Mouse (Mus musculus): ENCODE measurements at regions not wholly inside any gene's neighbourhood (a gene's known extent, or its start where the extent isn't known, plus 50 kb on each side); places are given as distances from the start of the nearest gene placed in this dataset.

DNA sequence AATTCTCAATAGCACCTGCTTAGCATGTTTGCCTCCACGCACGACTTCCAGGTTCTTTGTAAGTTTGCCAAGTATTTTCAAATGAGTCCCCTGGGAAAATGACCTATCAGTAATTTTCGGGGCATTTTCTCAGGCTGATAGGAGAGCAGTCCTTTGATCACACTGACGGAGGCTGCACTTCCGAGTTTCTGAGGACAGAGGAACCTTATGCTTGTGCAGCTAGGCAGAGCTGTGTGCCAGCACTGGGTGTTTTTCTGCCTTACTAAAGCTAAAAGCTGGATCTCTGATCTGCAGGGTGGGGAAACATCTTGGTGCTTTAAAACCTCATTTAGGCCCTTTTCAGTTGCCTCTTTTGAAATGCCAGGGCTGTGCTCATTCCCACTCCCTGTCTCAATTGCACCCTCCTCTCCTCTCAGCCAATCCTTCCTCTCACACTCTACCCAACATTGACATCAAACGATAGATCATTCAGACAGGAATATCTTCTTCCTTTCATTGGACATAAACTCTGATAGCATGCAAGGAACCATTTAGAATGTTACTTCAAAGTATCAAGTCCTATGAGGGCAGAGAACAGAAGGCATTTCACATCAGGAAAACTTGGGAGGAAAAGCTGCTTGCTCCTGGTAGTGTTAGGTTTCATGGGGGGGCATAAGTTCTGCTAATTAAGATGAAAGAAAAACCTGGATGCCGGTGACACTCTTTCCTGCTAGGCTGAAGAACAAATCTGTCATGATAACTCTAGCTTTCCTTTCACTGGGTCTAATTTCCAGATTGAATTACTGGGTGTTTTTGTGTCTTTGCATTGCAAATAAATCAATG is 95.3 kb downstream of the Lurap1l start:
- no peak overlapping the region for H3K27ac ChIP-seq
- H3K9ac ChIP-seq, result no peak overlapping the region
- H3K4me1 ChIP-seq, result no peaks in the 10 kb centered on the region
- peaks cover under 1% of the 10 kb centered on the region; the same call in 1 of the 2 replicates for H3K9me3 ChIP-seq
- H3K36me3 ChIP-seq, result no peaks in the 10 kb centered on the region
- H3K27me3 ChIP-seq (replicated peaks), result no peaks in the 10 kb centered on the region
- no peak overlapping the region for H3K4me2 ChIP-seq (replicated peaks)
- WGBS, result 46% methylated on average over 7 of the region's 7 CpGs
- no peak for ATAC-seq (ENCODE audit: low FRiP score, low read depth)
- no peak overlapping the region for H3K4me3 ChIP-seq

DNA sequence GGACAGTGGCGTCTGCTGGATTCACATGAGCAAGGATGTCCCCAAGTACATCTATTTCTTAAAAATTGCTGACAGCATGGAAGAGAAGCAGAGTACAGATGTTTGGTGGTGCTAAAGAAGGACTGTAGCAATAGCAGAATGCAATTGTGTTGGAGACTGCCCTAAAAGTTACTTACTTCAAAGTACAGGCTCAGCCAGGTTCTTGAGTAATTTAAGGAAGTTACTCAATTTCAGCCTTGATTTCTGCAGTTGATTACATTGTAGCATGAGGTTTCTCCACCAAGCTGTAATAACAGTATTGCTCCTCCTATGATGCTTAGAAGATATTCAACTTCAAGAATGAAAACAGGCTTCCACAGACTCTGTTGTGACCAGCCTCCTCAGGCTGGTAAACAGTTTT is 96.1 kb downstream of the Lurap1l start:
- Histone ChIP-seq H3K9ac (no peak overlapping the region), H3K36me3 (no peaks in the 10 kb centered on the region), H3K9me3 (no peaks in the 10 kb centered on the region), H3K4me3 (no peak overlapping the region), H3K4me1 (no peaks in the 10 kb centered on the region), H3K4me2 (replicated peaks) (no peak overlapping the region), H3K27me3 (replicated peaks) (no peaks in the 10 kb centered on the region), H3K27ac (no peak overlapping the region)
- no peak for ATAC-seq (ENCODE audit: low FRiP score, low read depth)
- 79% methylated on average over 1 of the region's 1 CpGs for WGBS

DNA sequence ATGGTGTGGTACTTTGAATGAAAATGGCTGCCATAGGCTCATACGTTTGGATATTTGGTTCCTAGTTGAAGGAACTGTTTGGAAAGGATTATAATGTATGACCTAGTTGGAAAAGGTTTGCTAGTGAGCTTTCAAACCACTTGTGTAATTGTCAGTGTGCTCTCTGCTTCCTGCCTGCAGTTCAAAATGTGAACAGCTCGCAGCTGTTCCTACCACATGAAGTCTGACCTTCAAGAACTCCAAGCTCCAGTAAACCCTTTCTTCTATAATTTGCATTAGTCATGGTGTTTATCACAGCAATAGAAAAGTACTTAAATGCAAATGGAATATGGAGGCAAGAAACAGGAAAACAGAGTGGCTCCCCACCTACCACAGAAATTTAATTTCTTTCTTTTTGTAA is 111.4 kb downstream of the Lurap1l start:
- no peak overlapping the region for H3K4me2 ChIP-seq (replicated peaks)
- no peak overlapping the region for H3K9ac ChIP-seq
- H3K27ac ChIP-seq, result no peak overlapping the region
- H3K36me3 ChIP-seq, result no peaks in the 10 kb centered on the region
- 38% methylated on average over 2 of the region's 2 CpGs for WGBS
- no peaks in the 10 kb centered on the region for H3K4me1 ChIP-seq
- ATAC-seq (ENCODE audit: low FRiP score, low read depth), result no peak
- H3K27me3 ChIP-seq (replicated peaks), result no peaks in the 10 kb centered on the region
- H3K9me3 ChIP-seq, result no peaks in the 10 kb centered on the region
- H3K4me3 ChIP-seq, result no peak overlapping the region

DNA sequence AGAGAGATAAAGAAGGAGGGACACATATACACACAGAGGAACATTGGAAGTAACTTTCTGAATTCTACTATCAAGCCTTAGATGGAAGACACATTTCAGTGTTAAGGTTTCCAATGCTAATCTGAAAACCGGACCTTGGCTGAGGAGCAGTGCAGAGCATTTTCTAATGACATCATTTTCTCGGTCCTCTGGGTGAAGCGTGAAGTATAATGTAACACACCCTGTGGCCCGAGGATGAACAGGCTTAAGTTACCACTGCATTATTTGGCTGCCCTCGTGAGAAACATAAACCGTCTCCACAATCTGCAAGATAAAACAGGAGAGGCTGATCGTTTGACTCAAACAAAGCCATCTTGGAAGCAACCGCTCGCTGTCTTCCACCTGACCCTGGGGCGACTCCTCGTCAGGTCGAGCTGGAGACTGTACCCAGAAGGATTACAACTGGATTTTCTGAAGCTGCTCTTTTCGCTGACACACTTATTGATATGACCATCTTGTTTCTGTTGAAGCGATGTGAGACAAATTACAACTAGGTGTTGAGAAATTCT is 113.1 kb downstream of the Lurap1l start:
- Histone ChIP-seq H3K36me3 (no peaks in the 10 kb centered on the region), H3K9me3 (no peaks in the 10 kb centered on the region), H3K27ac (no peak overlapping the region), H3K4me1 (no peaks in the 10 kb centered on the region), H3K27me3 (replicated peaks) (no peaks in the 10 kb centered on the region), H3K9ac (no peak overlapping the region), H3K4me3 (no peak overlapping the region), H3K4me2 (replicated peaks) (no peak overlapping the region)
- WGBS, result 80% methylated on average over 14 of the region's 14 CpGs
- ATAC-seq (ENCODE audit: low FRiP score, low read depth), result no peak

DNA sequence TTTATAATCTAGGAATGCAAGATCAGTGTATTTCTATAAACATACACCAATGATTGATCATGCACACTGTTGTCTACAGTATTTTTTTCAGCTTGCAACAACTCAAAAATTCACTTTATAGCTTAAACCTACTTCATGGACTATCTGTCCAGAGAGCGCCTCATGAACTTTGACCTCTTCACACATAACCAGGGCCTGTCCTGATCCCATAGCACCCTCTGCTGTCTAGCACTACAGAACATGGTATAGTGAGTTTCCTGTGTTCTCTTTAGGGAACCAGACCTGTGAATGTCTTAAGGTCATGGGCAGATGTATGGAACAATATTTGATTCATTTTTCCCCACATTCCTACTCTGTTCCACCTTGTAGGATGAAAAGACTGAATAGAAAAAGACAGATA is 117.1 kb downstream of the Lurap1l start:
- no peaks in the 10 kb centered on the region for H3K27me3 ChIP-seq (replicated peaks)
- H3K36me3 ChIP-seq, result no peaks in the 10 kb centered on the region
- no peak overlapping the region for H3K9ac ChIP-seq
- no peak for ATAC-seq (ENCODE audit: low FRiP score, low read depth)
- no peaks in the 10 kb centered on the region for H3K9me3 ChIP-seq
- H3K4me1 ChIP-seq, result no peaks in the 10 kb centered on the region
- WGBS, result 98% methylated on average over 1 of the region's 1 CpGs
- H3K4me2 ChIP-seq (replicated peaks), result no peak overlapping the region
- H3K27ac ChIP-seq, result no peak overlapping the region
- no peak overlapping the region for H3K4me3 ChIP-seq

GRCm38 (mm10) chr4:81030671-81031070 is 120.2 kb downstream of the Lurap1l start:
- H3K9me3 ChIP-seq, result no peaks in the 10 kb centered on the region
- H3K4me3 ChIP-seq, result no peak overlapping the region
- no peak overlapping the region for H3K9ac ChIP-seq
- ATAC-seq (ENCODE audit: low FRiP score, low read depth), result no peak
- no peak overlapping the region for H3K27ac ChIP-seq
- H3K36me3 ChIP-seq, result no peaks in the 10 kb centered on the region
- WGBS, result 84% methylated on average over 3 of the region's 3 CpGs
- no peaks in the 10 kb centered on the region for H3K27me3 ChIP-seq (replicated peaks)
- no peak overlapping the region for H3K4me2 ChIP-seq (replicated peaks)
- H3K4me1 ChIP-seq, result no peaks in the 10 kb centered on the region

- Histone ChIP-seq H3K4me3 (no peak overlapping the region), H3K9ac (no peak overlapping the region), H3K4me2 (replicated peaks) (no peak overlapping the region), H3K27me3 (replicated peaks) (no peaks in the 10 kb centered on the region), H3K9me3 (no peaks in the 10 kb centered on the region), H3K4me1 (no peaks in the 10 kb centered on the region), H3K27ac (no peak overlapping the region), H3K36me3 (no peaks in the 10 kb centered on the region)
- no peak for ATAC-seq (ENCODE audit: low FRiP score, low read depth)
Observed at GRCm38 (mm10) chr4:81037336-81037902, 127.0 kb downstream of the Lurap1l start.

- no peak overlapping the region for H3K4me3 ChIP-seq
- H3K4me2 ChIP-seq (replicated peaks), result no peak overlapping the region
- no peak for ATAC-seq (ENCODE audit: low FRiP score, low read depth)
- H3K4me1 ChIP-seq, result no peaks in the 10 kb centered on the region
- 96% methylated on average over 1 of the region's 1 CpGs for WGBS
- H3K27me3 ChIP-seq (replicated peaks), result no peaks in the 10 kb centered on the region
- no peak overlapping the region for H3K9ac ChIP-seq
- no peaks in the 10 kb centered on the region for H3K36me3 ChIP-seq
- H3K27ac ChIP-seq, result no peak overlapping the region
- no peaks in the 10 kb centered on the region for H3K9me3 ChIP-seq
Observed at GRCm38 (mm10) chr4:81058227-81058626, 147.8 kb downstream of the Lurap1l start.

- ATAC-seq (ENCODE audit: low FRiP score, low read depth), result no peak
- Histone ChIP-seq H3K9me3 (no peaks in the 10 kb centered on the region), H3K9ac (no peak overlapping the region), H3K4me3 (no peak overlapping the region), H3K27me3 (replicated peaks) (no peaks in the 10 kb centered on the region), H3K27ac (no peak overlapping the region), H3K36me3 (no peaks in the 10 kb centered on the region), H3K4me1 (no peaks in the 10 kb centered on the region), H3K4me2 (replicated peaks) (no peak overlapping the region)
- WGBS, result 88% methylated on average over 5 of the region's 5 CpGs
Observed at GRCm38 (mm10) chr4:81058809-81059208, 148.4 kb downstream of the Lurap1l start.

- Histone ChIP-seq H3K4me1 (no peaks in the 10 kb centered on the region), H3K9me3 (no peaks in the 10 kb centered on the region), H3K27me3 (replicated peaks) (no peaks in the 10 kb centered on the region), H3K9ac (no peak overlapping the region), H3K4me2 (replicated peaks) (no peak overlapping the region), H3K4me3 (no peak overlapping the region), H3K36me3 (no peaks in the 10 kb centered on the region), H3K27ac (no peak overlapping the region)
- no peak for ATAC-seq (ENCODE audit: low FRiP score, low read depth)
- 78% methylated on average over 3 of the region's 3 CpGs for WGBS
Observed at GRCm38 (mm10) chr4:81059356-81059755, 148.9 kb downstream of the Lurap1l start.

DNA sequence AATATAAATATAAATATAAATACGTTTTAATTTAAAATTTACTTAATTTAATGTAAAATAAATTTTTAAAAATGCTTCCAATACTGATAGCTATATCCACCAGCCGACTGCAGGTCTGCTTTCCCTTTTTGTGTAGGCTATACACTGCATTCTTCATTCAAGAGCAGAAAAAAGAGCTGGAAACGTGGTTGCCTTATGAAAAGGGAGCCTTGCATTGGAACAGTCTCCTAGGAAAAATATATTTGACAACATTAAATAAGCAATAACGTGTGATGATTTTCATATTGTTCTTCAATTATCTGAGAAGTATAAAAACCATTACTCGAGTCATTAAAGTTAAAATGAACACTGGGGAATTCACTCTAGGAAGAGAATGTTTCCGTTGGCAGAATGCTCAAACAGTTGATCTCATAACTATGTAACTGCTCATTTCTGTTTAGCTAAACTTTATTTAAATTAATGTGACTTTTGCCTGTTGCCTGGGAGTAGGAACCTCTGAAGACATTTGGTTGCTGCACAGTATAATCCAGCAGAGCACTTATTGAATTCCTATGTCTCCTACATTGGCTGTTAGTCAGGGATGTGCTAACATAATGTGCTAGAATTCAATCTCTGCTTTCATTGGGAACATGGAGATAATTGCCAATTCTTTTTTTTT is 172.0 kb downstream of the Lurap1l start:
- Histone ChIP-seq H3K27ac (no peak overlapping the region), H3K9ac (no peak overlapping the region), H3K27me3 (replicated peaks) (no peaks in the 10 kb centered on the region), H3K4me2 (replicated peaks) (no peak overlapping the region), H3K9me3 (no peaks in the 10 kb centered on the region), H3K4me1 (no peaks in the 10 kb centered on the region), H3K36me3 (no peaks in the 10 kb centered on the region), H3K4me3 (no peak overlapping the region)
- WGBS, result 76% methylated on average over 6 of the region's 6 CpGs
- no peak for ATAC-seq (ENCODE audit: low FRiP score, low read depth)

DNA sequence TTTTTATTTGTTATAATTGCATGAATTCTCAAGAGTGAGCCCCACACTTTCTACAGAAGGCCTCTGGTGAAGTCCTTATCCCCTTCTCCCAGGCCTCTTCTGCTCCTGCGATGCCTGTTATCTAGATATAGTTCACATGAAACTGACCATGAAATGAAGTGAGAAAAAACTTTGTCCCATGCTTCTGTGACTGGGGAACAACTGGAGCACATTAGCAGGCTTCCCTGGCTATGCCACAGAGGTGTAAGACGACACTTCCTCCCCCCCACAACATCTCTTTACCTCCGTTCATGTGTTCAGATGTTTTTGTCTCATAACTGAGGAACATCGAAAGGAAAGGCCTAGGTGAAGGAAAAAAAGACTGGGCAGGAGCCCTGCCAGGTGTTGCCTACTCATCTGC is 174.7 kb downstream of the Lurap1l start:
- Histone ChIP-seq H3K4me1 (no peaks in the 10 kb centered on the region), H3K9ac (no peak overlapping the region), H3K36me3 (no peaks in the 10 kb centered on the region), H3K27me3 (replicated peaks) (no peaks in the 10 kb centered on the region), H3K9me3 (no peaks in the 10 kb centered on the region), H3K4me3 (no peak overlapping the region), H3K27ac (no peak overlapping the region), H3K4me2 (replicated peaks) (no peak overlapping the region)
- ATAC-seq (ENCODE audit: low FRiP score, low read depth), result no peak
- WGBS, result 61% methylated on average over 4 of the region's 4 CpGs
